Mouse (Mus musculus): ENCODE data around the gene Smok2b.
"Not testable (repeated sequence)": the region's sequence is repeated elsewhere in the genome, so short reads cannot be mapped to it uniquely, and the experiment has no call there.

The Smok2b gene

DNA sequence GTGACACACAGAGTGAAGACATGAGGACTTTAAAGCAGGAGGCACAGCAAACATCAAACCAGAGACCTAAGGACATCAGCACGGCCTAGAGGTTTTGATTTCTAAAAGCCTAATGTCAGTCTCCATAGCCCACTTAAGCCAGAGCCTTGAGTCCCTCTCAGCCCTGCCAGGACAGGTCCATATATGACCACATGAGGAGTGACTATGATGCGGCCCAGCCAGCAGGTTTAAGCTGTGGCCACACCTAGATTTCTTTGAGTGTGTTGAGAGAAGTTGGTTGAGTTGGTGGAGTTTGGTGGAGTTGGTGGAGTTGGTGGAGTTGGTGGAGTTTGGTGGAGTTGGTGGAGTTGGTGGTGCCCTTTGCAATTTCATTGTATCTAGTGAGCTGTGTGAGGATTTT is at the start of gene Smok2b:
TSS of gene Smok2b (plus strand) at position 301 of the 400 bp plus-strand sequence.
- DNase-seq, result not testable (repeated sequence)

DNA sequence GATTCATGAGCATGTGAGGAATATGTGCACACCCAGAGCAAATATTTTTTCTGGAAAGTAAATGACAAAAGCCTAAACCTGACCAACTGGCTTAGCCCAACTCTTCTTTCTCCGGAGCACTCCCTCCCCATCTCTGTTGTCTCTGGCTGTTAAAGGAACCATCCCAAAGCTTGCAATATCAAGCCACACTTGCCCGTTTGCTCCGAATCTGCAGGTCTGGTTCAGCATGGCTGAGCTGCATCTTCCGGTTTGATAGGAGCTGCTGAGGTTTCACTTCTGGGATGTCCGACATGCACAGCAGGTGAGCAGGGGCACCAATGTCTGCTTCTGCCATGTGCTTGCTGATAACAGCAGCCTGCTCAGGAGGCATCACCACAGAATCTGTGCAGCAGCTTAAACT is 49.6 kb upstream of the Smok2b start:
- DNase-seq, result not testable (repeated sequence)

DNA sequence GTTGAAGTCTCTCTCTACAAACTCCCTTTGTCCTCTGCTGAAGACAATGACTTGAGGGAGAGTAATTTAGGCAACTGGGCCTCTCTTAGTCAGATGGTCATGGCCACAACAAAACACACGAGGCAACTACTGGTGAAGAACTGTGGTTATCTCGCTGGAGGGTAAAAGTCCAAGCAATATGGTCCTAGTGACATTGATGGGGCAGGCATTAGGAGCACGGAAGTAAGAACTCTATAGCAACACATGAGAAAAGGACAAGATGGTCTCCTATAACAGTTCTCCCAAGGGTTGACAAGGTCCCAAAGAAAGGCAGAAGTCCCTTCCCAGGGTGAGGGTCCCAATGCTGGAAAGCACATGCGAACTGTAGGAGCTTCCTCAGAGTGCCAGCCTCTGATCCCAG is 47.3 kb upstream of the Smok2b start:
- DNase-seq, result not testable (repeated sequence)

DNA sequence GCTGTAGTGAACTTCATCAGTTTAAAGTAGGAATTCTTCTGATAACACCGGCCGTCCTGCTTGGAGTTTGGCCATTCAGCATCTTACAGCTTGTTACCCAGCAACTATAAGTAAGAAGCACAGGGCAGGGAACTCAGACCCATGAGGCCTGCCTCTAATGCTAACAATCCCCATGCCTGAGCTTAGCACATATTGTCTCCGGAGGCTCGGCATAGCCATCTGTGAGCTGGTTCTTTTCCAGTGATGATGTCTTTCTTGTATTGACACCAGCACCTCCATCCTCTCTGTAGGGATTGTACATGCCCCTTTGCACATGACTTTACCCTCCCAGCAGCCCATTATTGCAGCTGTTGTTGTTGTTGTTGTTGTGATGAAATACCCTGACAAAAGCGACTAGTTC is 45.5 kb upstream of the Smok2b start:
- DNase-seq, result not testable (repeated sequence)

DNA sequence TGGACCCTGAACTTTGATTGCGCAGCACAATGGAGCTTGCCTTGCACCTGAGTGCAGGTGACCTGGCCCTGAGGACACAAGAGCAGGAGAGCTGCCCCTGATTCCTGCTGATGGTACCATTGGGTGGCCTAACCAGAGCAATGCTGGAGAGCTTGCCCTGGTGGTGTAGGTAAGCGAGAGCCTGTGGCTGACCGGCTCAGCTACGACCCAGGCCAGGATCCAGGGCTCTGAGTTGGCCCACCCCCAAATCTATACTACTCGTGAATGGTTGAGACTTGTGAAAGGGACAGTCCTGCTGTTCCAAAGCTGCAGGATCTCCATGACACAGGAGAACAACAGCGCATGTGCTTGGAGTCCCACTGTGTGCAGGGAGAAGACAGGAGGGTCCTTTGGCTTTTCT is 43.5 kb upstream of the Smok2b start:
- DNase-seq, result not testable (repeated sequence)

DNA sequence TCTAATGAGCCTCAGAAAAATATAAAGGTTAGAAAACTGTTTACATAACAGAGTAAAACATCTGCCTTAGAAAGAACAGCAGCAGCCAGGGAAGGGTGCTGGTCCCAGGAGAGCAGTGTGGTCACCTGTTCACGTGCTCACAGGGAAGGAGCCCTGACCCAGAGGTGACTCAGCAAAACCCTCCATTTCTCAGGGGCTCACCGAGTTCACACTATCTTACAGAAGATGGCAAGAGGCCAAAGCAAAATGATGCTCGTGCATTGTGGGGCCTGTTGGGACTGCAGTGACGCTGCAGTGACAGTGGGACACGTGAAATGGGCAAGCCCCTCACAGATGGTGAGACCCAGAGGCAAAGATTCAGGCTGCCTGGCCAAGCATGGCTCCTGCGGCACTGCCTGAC is 42.4 kb upstream of the Smok2b start:
- DNase-seq, result not testable (repeated sequence)

DNA sequence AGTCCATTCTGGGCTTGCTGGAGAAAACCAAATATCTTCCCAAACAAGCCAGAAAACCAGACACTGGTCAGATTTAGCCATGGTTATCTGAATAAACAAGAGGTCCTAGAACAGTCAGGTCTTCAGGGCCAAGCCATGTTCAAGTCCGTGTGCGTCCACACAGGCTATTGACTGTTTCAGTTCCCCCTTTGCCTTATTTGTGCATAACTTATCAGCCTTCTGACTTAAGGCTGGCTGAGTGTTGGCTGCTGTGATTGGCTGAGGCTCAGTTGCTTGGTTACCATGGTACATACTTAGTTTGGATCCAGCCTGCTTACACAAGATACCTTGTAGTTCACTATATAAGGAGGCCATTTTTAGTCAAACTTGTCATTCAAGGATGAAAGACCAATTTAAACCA is 41.2 kb upstream of the Smok2b start:
- not testable (repeated sequence) for DNase-seq

DNA sequence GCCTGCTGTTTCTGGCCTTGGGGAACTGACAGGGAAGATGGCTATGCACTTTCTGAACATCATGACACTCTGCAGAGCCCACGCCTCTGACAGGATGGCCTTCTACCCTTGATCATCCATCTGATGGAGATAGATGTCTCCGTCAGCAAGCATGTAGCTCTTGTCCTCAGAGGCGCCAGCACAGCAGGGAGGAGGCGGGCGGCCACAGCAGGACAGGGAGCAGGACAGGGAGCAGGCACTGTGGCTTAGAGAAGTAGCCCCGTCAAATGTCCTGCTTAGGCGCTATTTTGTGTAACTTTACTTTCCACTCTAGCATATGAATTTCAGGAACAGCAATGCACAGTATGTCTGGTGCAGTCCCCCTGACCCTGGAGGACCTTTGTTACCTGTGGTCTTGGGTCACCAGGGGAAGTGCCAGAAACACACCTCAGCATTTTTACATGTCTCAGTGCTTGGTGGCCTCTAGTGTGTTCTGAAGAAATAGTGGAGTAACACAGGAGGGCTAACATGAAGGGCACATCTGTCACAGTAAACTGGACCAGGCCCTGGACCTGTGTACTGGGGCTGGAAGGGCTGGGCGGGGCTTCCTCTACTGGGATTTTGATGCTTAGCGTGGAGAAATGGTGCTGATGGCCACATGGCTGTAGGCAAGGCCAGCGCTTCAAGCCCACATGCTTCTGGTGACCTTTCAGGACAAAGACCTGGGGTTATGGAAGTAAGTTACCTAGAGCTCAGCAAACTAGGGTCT is 39.0 kb upstream of the Smok2b start:
- DNase-seq, result not testable (repeated sequence)

DNA sequence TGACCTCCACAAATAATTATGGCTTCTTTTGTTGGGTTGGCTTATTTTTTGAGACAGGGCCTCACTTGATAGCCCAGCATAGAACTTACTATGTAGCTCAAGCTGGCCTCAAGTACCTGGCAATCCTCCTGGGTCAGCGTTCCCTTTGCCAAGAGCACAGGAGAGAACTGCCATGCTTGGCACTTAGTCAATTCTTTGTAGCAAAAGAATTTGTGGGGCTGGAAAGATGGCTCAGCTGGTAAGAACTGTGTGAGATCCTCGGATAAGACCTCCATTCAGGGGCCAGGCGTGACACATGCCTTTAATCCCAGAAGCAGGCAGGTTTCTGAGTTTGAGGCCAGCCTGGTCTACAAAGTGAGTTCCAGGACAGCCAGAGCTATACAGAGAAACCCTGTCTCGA is 33.6 kb upstream of the Smok2b start:
- not testable (repeated sequence) for DNase-seq

DNA sequence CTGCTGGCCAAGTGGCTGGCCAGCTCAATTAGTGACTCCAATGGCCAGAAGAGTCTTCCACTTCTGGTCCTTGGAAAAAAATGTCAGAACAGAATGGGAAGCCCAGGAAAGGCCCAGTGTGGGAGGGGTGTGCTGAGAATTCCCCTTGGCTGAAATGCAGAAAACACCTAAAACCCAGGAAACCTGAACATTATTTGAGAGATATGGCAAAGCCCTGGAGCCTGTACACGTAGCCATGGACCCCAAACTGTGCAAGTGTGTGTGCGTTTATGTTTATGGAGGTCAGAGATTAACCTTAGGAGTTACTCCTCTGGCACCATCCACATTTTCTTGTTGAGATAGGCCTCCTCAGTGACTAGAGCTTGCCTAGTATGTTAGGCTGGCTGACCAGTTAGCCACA is 31.2 kb upstream of the Smok2b start:
- not testable (repeated sequence) for DNase-seq

DNA sequence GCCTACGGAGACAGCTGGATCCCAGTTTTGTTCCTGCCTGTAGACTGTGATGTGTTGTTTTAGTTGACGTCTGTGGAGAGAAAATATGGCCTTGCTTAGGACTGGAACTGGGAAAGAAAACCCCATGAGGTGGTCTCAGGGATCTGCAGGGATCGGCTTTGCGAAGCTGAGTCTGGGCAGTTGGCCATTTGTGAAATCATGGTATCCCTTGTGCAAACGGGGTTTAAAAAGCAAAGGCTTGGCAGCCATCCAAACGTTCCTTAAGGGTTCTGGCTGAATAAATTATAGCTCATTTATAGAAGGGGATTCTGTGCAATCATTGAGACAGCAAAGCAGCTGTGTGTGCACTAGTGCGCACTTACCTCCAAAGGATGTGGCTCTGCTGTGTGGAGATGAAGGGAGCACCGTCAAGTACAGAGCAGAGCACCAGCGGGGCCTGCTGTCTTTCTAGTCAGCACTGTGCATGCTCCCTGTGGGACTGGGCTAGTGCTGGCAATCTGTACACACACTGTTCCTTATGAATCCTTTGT is 30.1 kb upstream of the Smok2b start:
- DNase-seq, result not testable (repeated sequence)

DNA sequence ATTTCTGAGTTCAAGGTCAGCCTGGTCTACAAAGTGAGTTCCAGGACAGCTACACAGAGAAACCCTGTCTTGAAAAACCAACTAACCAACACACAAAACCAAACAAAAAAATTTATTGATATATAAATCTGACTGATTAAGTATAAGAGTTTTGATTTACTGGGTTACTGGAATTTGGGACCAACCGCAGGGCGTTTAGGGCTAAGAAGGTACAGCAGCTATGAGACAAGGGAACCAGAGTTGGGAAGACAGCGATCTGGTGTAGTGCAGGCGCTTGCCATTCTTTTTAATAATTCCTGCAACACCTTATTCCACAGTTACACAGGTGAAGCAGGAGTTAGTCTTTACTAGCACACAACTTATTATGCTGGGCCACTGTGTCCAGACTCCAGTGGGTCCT is 28.5 kb upstream of the Smok2b start:
- DNase-seq, result not testable (repeated sequence)

DNA sequence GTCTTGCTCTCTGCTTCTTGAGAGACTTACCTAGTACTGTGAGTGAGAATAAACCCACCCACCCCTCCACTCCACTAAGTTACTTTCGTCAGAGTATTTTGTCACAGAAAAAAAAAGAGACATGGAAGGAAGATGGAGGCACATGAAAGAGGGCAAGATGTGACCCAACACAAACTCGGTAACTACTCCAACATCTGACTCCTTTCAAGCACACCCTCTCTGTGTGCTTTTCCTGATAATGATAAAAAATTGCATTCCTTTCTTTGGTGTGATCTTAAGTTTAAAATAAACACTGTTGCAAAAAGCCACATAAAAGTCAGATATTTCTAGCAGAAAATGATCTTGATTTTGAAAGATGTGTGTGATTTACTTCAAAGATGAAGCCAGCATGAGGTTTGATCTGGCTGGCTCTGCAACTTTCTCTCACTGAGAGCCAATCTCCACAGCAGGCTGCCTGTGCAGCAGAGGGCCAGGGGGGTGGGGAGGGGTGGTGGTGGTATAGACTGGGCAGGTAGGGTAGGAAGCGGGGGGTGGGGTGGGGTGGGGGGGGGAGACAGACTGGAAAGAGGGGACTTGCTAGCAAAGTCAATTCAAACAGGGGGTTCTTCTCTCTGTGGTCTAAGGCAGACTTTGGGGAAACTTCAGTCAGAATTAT is 27.5 kb upstream of the Smok2b start:
- DNase-seq, result not testable (repeated sequence)

DNA sequence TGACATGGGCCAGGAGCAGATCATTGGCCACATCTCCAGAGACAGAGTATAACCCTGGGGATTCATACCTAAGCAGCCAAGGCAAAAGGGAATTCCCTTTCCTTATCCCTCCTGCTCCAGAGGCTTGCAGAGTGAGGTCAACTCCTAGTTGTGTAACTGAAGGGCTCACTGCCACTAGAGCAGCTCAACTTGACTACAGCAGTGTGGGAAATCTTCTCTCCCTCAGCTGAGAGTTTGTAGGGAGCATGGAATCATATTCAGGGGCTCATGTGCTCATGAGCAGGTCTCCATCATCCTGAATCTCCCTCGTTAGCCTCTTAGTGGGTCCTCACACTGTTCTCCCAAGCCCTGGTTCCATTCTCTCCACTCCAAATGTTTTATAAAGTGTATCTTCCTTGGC is 24.8 kb upstream of the Smok2b start:
- DNase-seq, result not testable (repeated sequence)

DNA sequence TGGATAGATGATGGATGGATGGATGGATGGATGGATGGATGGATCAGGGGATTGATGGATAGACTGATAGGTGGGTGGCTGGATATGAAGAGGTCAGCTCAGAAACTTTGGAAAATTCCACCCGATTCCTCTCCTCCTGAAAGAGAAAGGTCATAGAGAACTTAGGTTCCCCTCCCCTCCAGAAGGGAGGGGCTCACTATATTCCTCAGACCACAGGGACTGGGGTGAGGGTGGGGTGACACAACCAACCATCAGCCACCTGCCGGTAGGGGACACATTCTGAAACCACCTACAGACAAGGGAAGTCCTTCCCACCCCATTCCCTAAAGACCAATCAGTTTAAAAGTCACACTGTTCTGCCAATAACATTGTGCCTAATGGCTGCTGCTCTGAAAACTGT is 23.6 kb upstream of the Smok2b start:
- no peak for DNase-seq

DNA sequence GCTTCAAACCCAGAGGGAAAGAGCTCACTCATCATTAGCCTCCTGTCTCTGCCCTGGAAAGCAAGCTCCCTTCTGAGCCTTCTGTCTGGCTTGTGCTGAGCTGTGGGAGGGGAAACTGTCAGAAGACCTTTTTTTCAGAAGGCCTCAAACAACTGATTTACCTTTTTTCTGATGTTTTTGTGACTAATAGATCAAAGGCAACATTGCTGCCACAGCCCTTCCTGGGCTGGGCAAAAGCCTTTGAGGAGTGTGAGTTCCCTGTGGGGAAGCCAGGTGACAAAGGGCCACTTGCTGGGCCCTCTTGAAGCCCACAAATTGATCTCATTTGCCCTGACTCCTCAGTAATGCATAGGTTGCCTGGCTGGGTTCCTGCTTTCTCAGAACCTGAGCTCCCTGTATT is 21.6 kb upstream of the Smok2b start:
- DNase-seq, result not testable (repeated sequence)

DNA sequence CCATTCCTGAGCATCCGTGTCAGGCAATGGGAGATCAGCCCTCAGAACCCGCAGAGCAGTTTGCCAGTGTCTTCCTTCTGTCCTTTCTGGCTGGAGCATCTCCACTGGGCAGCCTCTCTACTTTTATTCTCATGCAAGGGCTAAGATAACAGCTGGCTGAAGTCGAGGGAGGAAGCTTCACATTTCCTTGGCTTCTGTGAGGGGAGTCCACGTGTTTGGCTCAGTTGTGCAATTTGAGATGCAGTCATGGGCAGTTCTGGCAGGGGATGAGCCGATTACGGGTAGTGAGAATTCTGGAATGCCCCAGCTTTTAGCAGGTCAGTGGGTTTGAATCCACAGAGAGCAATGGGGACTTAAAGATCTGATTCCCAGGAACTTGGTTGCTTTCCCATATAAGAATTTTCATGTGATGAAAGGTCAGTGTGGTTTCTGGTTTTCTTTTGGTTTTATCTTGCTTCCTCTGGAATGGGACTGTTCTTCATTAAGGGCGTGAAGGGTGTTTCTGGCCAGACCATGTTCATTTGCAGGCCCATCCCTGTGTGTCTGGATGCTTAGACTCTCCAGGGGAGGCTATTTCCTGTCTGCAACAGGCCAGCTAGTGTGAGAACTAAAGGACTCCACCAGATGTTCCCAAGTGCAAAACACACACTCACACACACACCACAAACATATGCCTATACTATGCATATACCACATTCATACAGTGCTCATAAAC is 17.8 kb upstream of the Smok2b start:
- no peak for DNase-seq

DNA sequence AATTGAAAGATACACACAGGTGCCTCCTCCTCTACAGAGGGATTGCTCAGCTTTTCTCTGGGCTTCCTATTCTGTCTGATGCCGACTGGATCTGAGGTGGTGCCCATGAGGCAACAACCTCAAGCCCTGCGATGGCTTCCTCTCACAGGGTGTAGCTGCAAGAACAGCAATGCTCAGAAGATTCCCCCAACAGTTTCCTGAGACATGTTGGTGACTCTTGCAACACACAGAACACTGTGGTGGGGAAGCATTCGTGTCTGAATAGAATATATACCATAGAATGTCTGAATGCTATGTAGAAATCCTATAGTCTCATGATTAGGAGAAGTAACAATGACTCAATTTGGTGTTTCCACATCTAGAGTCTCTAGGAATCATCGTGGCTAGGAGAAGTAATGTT is 15.9 kb upstream of the Smok2b start:
- DNase-seq, result no peak

DNA sequence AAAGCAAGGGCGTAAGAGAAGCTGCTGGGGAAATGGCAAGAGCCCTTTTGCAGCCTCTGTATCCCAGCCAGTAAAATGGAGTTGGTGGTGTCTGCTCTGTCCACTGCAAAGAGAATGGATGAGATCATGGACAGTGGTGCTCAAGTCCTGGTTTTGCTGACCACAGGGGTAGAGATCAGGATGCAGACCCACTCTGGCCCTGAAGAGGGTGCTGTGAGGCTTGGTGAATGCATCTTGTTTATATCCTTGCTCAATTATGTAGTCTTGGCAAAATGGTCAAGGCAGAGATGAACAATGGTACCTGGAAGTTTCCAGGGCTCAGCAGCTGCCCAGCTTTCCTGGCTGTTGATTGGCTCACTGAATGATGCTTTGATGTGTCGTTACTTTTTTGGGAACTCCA is 14.5 kb upstream of the Smok2b start:
- peak; percentile 11 for DNase-seq

DNA sequence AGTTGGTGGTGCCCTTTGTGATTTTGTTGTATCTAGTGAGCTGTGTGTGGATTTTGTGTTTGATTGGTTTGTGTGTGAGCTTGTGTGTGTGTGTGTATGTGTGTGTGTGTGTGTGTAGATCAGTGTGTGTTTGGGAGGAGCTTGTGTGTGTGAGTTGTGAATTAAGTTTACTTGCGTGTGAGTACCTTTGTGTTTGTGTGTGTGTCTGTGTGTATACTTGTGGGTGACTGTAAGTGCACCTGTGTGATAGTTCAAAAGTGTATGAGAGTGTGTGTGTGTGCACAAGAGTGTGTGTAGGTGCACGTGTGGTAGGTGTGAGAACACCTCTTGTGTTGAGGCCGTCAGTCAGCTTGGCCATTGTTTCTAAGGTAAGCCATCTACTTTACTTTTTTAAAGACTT is 9.2 kb upstream of the Smok2b start, which contains the start of gene Smok2a:
TSS of gene Smok2a (plus strand) at position 301 of the 400 bp plus-strand sequence.
- DNase-seq, result no peak

DNA sequence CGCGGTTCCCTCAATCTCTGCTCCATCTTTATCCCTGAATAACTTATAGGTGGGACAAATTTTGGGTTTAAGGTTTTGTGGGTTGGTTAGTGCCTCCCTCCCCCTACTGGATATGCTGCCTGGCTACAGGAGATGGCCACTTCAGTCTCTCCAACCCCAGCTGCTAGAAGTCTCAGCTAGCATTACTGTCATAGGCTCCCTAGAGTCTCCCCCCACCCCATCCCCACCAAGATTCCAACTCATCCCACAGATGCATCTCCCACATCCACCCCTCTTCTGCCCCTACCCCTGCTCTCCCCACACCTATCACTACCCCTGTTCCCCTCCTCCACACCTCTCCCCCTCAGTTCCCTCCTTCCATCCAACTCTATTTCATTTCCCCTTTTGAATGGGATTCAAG is 8.1 kb upstream of the Smok2b start:
- DNase-seq, result not testable (repeated sequence)

DNA sequence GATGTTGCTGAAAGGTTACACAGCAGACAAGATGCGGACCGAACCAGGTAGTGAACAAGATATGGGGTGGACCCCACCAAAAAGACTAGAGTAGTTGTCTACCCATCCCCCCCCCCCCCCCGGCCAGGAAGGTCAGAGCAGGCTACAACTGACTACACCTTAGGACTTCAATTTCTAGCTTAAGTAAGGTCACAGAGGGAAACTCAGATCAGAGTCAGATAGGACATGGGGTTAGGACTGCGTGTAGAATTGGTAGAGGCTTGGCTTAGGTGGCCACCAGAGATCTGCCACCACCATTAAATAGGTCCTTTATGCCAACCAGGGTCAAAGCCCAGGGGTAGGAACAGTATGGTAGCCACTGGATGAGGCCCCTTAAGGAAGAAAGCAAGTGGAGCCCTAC is 9.4 kb downstream of the Smok2b start:
- not testable (repeated sequence) for DNase-seq

All from right cerebral cortex, adult 18-20 months (tissue).